Mouse (Mus musculus) lung, postnatal 4 days (tissue): Measurements from ENCODE around the gene Tmem14a.
"Not testable (repeated sequence)": the region's sequence is repeated elsewhere in the genome, so short reads cannot be mapped to it uniquely, and the experiment has no call there.

Experiments
- DNase-seq, 2 experiments: peaks; one replicate each; pipeline ENCODE4 v3.0.0; 2021

Gene Tmem14a

GRCm38 (mm10) chr1:21218489-21218919 lies at the start of gene Tmem14a:
Gene Tmem14a (plus strand): TSS chr1:21218575.
- peak; percentile 90 to 91 for DNase-seq

GRCm38 (mm10) chr1:21185196-21185595 lies 33.2 kb upstream of the Tmem14a start:
- no peak for DNase-seq

GRCm38 (mm10) chr1:21206241-21206640 lies 12.1 kb upstream of the Tmem14a start:
- DNase-seq = no peak

GRCm38 (mm10) chr1:21213537-21213936 lies 4.8 kb upstream of the Tmem14a start:
- not testable (repeated sequence) for DNase-seq

- DNase-seq = not testable (repeated sequence)
Measured at GRCm38 (mm10) chr1:21213991-21214692, 4.2 kb upstream of the Tmem14a start.

- no peak for DNase-seq
Measured at GRCm38 (mm10) chr1:21227756-21228395, 9.5 kb downstream of the Tmem14a start.

GRCm38 (mm10) chr1:21228740-21229722 lies 10.7 kb downstream of the Tmem14a start:
- DNase-seq = not testable (repeated sequence)

- DNase-seq = no peak
Measured at GRCm38 (mm10) chr1:21230376-21230775, 12.0 kb downstream of the Tmem14a start.

GRCm38 (mm10) chr1:21231744-21232464 lies 13.5 kb downstream of the Tmem14a start:
- peak in 1 of 2 experiments; percentile 28 for DNase-seq

- DNase-seq = no peak
Measured at GRCm38 (mm10) chr1:21232516-21232915, 14.1 kb downstream of the Tmem14a start.

- DNase-seq = no peak
Measured at GRCm38 (mm10) chr1:21235359-21235758, 17.0 kb downstream of the Tmem14a start.

GRCm38 (mm10) chr1:21239911-21240898 lies 21.8 kb downstream of the Tmem14a start, which contains the start of gene Gsta3:
Gene Gsta3 (plus strand): TSS chr1:21240589.
- DNase-seq = peak in 1 of 2 experiments; percentile 11

- DNase-seq = no peak
Measured at GRCm38 (mm10) chr1:21241096-21241495, 22.7 kb downstream of the Tmem14a start.

GRCm38 (mm10) chr1:21244290-21244960 lies 26.1 kb downstream of the Tmem14a start:
- DNase-seq = no peak

- DNase-seq = no peak
Measured at GRCm38 (mm10) chr1:21246136-21246535, 27.8 kb downstream of the Tmem14a start.

GRCm38 (mm10) chr1:21247896-21248295 lies 29.5 kb downstream of the Tmem14a start:
- DNase-seq = no peak

GRCm38 (mm10) chr1:21248560-21249390 lies 30.4 kb downstream of the Tmem14a start:
- DNase-seq = no peak

- no peak for DNase-seq
Measured at GRCm38 (mm10) chr1:21251661-21252060, 33.3 kb downstream of the Tmem14a start.

- no peak for DNase-seq
Measured at GRCm38 (mm10) chr1:21252566-21253302, 34.4 kb downstream of the Tmem14a start.
